Mouse (Mus musculus) G1E-ER4 (cell line): ENCODE results near the gene Mylk2. TPM values are rescaled to one million over a fixed set of nuclear protein-coding genes. Genes with fewer than 3 reads are reported as not detected.

ENCODE experiments used
- GATA1 ChIP-seq: IDR thresholded peaks from one replicate; pipeline ENCODE4 v1.8.0; 2012; ENCODE audit warnings: low read length, inconsistent platforms
- polyA plus RNA-seq: library from polyadenylated mRNA; stranded (reverse); fragments of >175 nt; gene quantifications from 2 replicates; pipeline ENCODE4 v1.2.3, GENCODE M21; 2012

Gene Mylk2
- polyA plus RNA-seq, 1 experiment: not detected

GRCm38 (mm10) chr2:152927371-152927770, 16.2 kb downstream of the Mylk2 start:
- no peak for TF ChIP-seq GATA1

- TF ChIP-seq GATA1: no peak
Measured at GRCm38 (mm10) chr2:152928219-152928987, 17.3 kb downstream of the Mylk2 start.

- no peak for TF ChIP-seq GATA1
Measured at GRCm38 (mm10) chr2:152928988-152929370, 17.8 kb downstream of the Mylk2 start.

GRCm38 (mm10) chr2:152930276-152930675, 19.1 kb downstream of the Mylk2 start:
- no peak for TF ChIP-seq GATA1

GRCm38 (mm10) chr2:152931456-152932160, 20.5 kb downstream of the Mylk2 start:
- no peak for TF ChIP-seq GATA1

GRCm38 (mm10) chr2:152933048-152933447, 21.9 kb downstream of the Mylk2 start, which contains the start of gene Foxs1:
TSS of gene Foxs1 (minus strand) at chr2:152933208.
- no peak for TF ChIP-seq GATA1

- no peak for TF ChIP-seq GATA1
Measured at GRCm38 (mm10) chr2:152933614-152934013, 22.5 kb downstream of the Mylk2 start.

GRCm38 (mm10) chr2:152939846-152940245, 28.7 kb downstream of the Mylk2 start:
- TF ChIP-seq GATA1: no peak

GRCm38 (mm10) chr2:152941106-152941505, 30.0 kb downstream of the Mylk2 start:
- no peak for TF ChIP-seq GATA1

- no peak for TF ChIP-seq GATA1
Measured at GRCm38 (mm10) chr2:152941776-152942175, 30.6 kb downstream of the Mylk2 start.

- no peak for TF ChIP-seq GATA1
Measured at GRCm38 (mm10) chr2:152942898-152943515, 31.9 kb downstream of the Mylk2 start.

GRCm38 (mm10) chr2:152943568-152943967, 32.4 kb downstream of the Mylk2 start:
- TF ChIP-seq GATA1: no peak

GRCm38 (mm10) chr2:152944013-152944412, 32.9 kb downstream of the Mylk2 start:
- no peak for TF ChIP-seq GATA1

GRCm38 (mm10) chr2:152947098-152947497, 35.9 kb downstream of the Mylk2 start:
- TF ChIP-seq GATA1: no peak

- TF ChIP-seq GATA1: no peak
Measured at GRCm38 (mm10) chr2:152948438-152949020, 37.4 kb downstream of the Mylk2 start.
